Mouse (Mus musculus): ENCODE measurements around the gene Klrb1f. TPM values are rescaled to one million over a fixed set of nuclear protein-coding genes. Genes with fewer than 3 reads are reported as not detected.
"Not testable (repeated sequence)": the region's sequence is repeated elsewhere in the genome, so short reads cannot be mapped to it uniquely, and the experiment has no call there.

Gene Klrb1f
- total and polyA plus RNA-seq, 2 experiments from 2014 or later, result 0.23 TPM; not detected in 1

- no peaks in the 10 kb centered on the region for H3K4me1 ChIP-seq (ENCODE audit: control insufficient read depth, insufficient read depth)
- ATAC-seq (ENCODE audit: insufficient read depth, low read depth), result no peak
Observed at GRCm38 (mm10) chr6:129066530-129066929, 20.8 kb downstream of the Klrb1f start.

DNA sequence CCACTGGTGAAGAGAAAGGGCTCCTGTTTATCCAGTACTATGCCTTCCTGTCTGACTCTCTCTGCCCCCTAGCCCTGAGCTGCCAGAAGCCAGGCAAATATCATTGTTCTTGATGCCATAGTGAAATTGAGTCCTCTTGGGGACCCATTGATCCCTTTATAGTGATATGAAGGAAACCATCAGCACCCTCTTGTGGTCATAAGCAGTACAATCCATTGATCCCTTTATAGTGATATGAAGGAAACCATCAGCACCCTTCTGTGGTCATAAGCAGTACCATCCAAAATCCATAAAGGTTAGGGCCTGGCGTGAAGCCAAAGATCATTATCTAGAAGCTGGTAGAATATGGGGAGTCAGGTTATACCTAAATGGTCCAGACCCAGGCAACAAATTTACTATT is 21.3 kb downstream of the Klrb1f start:
- peaks cover 6% of the 10 kb centered on the region; the same call in 1 of the 2 replicates for H3K9me3 ChIP-seq (replicated peaks; ENCODE audit: control insufficient read depth, low read length)
- no peak overlapping the region for H3K9ac ChIP-seq (replicated peaks; ENCODE audit: low read depth, low read length)
- no peak overlapping the region for H3K4me3 ChIP-seq (ENCODE audit: low read depth, low read length)
- no peak; the same call in 1 of the 2 replicates for ATAC-seq (ENCODE audit: insufficient read depth, low read depth)
- DNase-seq (ENCODE audit: low spot score), result no peak
- no peak overlapping the region for H3K27ac ChIP-seq (ENCODE audit: low read depth)
- no peaks in the 10 kb centered on the region for H3K27me3 ChIP-seq (ENCODE audit: control insufficient read depth, insufficient read depth, low read length)
- WGBS, result 26% methylated on average over 1 of the region's 1 CpGs
- H3K36me3 ChIP-seq (replicated peaks; ENCODE audit: control insufficient read depth, insufficient read depth, low read length), result no peaks in the 10 kb centered on the region
- no peak overlapping the region for H3K4me2 ChIP-seq (ENCODE audit: low read depth, low read length)
- no peak for TF ChIP-seq EP300 (IDR thresholded peaks at IDR 0.05; ENCODE audit: low read depth)
- peak; percentile 50 for TF ChIP-seq CTCF (IDR thresholded peaks at IDR 0.05; ENCODE audit: low read depth)
- H3K4me1 ChIP-seq (ENCODE audit: control insufficient read depth, insufficient read depth), result no peaks in the 10 kb centered on the region

More at GRCm38 (mm10) chr6:129066530-129066929, 20.8 kb downstream of the Klrb1f start:
- Histone ChIP-seq H3K4me3 (ENCODE audit: low read depth, low read length) (no peak overlapping the region), H3K4me2 (ENCODE audit: low read depth, low read length) (no peak overlapping the region), H3K9ac (replicated peaks; ENCODE audit: low read depth, low read length) (no peak overlapping the region), H3K9me3 (replicated peaks; ENCODE audit: control insufficient read depth, low read length) (peaks cover 5% of the 10 kb centered on the region; the same call in 1 of the 2 replicates), H3K27ac (ENCODE audit: low read depth) (no peak overlapping the region), H3K36me3 (replicated peaks; ENCODE audit: control insufficient read depth, insufficient read depth, low read length) (no peaks in the 10 kb centered on the region), H3K27me3 (ENCODE audit: control insufficient read depth, insufficient read depth, low read length) (no peaks in the 10 kb centered on the region)
- TF ChIP-seq EP300 (IDR thresholded peaks at IDR 0.05; ENCODE audit: low read depth), result no peak
- TF ChIP-seq CTCF (IDR thresholded peaks at IDR 0.05; ENCODE audit: low read depth), result no peak
- no peak for DNase-seq (ENCODE audit: low spot score)

DNA sequence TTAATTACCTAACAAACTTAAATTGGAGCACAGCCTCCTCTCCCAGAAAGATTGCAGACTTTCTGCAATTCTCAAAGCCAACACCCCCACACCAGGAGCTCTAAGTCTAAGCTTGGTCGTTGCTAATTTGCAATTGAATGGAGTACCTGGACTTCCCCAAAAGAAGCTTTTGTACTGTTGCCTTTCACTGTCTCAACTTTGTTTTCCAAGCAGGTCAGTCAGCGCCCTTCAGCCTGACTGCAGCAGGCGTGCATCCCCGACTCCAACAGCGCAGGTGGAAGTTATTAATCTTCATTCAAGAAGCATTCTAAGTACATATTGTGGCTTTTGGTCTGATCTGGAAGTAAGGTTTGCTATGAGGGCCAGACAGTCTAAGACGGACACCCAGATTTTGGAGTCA is 39.4 kb downstream of the Klrb1f start:
- H3K9ac ChIP-seq (replicated peaks; ENCODE audit: low read depth, low read length), result no peak overlapping the region
- no peak for ATAC-seq (ENCODE audit: insufficient read depth, low read depth)

GRCm38 (mm10) chr6:129086031-129086430 is 40.3 kb downstream of the Klrb1f start:
- H3K9me3 ChIP-seq (replicated peaks; ENCODE audit: control insufficient read depth, low read length); H3K27me3 ChIP-seq (ENCODE audit: control insufficient read depth, insufficient read depth, low read length); ATAC-seq (ENCODE audit: insufficient read depth, low read depth); H3K4me2 ChIP-seq (ENCODE audit: low read depth, low read length); H3K9ac ChIP-seq (replicated peaks; ENCODE audit: low read depth, low read length); H3K4me3 ChIP-seq (ENCODE audit: low read depth, low read length); H3K36me3 ChIP-seq (replicated peaks; ENCODE audit: control insufficient read depth, insufficient read depth, low read length); H3K27ac ChIP-seq (ENCODE audit: low read depth); DNase-seq (ENCODE audit: low spot score); H3K4me1 ChIP-seq (ENCODE audit: control insufficient read depth, insufficient read depth): not testable (repeated sequence)
- 77% methylated on average over 2 of the region's 2 CpGs for whole genome bisulfite sequencing

More for the DNA sequence above, 39.4 kb downstream of the Klrb1f start:
- no peak for DNase-seq (ENCODE audit: low spot score)
- H3K9me3 ChIP-seq (replicated peaks; ENCODE audit: control insufficient read depth, low read length), result no peaks in the 10 kb centered on the region
- no peaks in the 10 kb centered on the region for H3K4me1 ChIP-seq (ENCODE audit: control insufficient read depth, insufficient read depth)
- no peaks in the 10 kb centered on the region for H3K27me3 ChIP-seq (ENCODE audit: control insufficient read depth, insufficient read depth, low read length)
- H3K36me3 ChIP-seq (replicated peaks; ENCODE audit: control insufficient read depth, insufficient read depth, low read length), result no peaks in the 10 kb centered on the region
- TF ChIP-seq EP300 (IDR thresholded peaks at IDR 0.05; ENCODE audit: low read depth) (no peak), CTCF (IDR thresholded peaks at IDR 0.05; ENCODE audit: low read depth) (no peak)
- H3K4me3 ChIP-seq (ENCODE audit: low read depth, low read length), result no peak overlapping the region
- H3K4me2 ChIP-seq (ENCODE audit: low read depth, low read length), result no peak overlapping the region
- 80% methylated on average over 6 of the region's 6 CpGs for WGBS
- H3K27ac ChIP-seq (ENCODE audit: low read depth), result no peak overlapping the region

GRCm38 (mm10) chr6:129088161-129088560 is 42.5 kb downstream of the Klrb1f start:
- TF ChIP-seq CTCF (IDR thresholded peaks at IDR 0.05; ENCODE audit: low read depth) (peak; percentile 38), EP300 (IDR thresholded peaks at IDR 0.05; ENCODE audit: low read depth) (no peak)
- 66% methylated on average over 1 of the region's 1 CpGs for WGBS
- no peaks in the 10 kb centered on the region for H3K36me3 ChIP-seq (replicated peaks; ENCODE audit: control insufficient read depth, insufficient read depth, low read length)
- H3K9me3 ChIP-seq (replicated peaks; ENCODE audit: control insufficient read depth, low read length), result no peaks in the 10 kb centered on the region
- no peaks in the 10 kb centered on the region for H3K4me1 ChIP-seq (ENCODE audit: control insufficient read depth, insufficient read depth)
- no peaks in the 10 kb centered on the region for H3K27me3 ChIP-seq (ENCODE audit: control insufficient read depth, insufficient read depth, low read length)
- H3K27ac ChIP-seq (ENCODE audit: low read depth), result no peak overlapping the region
- H3K4me2 ChIP-seq (ENCODE audit: low read depth, low read length), result no peak overlapping the region
- H3K9ac ChIP-seq (replicated peaks; ENCODE audit: low read depth, low read length), result no peak overlapping the region
- no peak for DNase-seq (ENCODE audit: low spot score)
- H3K4me3 ChIP-seq (ENCODE audit: low read depth, low read length), result no peak overlapping the region
- no peak for ATAC-seq (ENCODE audit: insufficient read depth, low read depth)

DNA sequence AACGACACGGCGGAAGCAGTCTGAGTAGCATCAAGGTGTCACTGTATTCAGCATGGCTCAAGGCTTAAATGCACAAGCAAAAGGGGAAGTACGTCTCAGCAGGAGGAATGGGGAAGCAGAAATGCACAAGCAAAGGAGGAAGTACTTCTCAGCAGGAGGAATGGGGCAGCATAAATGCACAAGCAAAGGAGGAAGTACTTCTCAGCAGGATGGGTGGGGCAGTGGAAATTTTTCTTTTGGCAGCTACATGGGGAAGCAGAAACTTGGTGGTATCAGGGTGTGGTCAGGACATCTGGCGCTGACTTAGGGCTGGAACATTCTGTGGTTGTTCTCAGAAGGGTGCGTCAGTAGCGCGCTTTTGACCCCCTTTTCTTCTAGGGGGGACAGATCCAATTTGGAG is 42.9 kb downstream of the Klrb1f start:
- H3K27ac ChIP-seq (ENCODE audit: low read depth); H3K4me3 ChIP-seq (ENCODE audit: low read depth, low read length); H3K9ac ChIP-seq (replicated peaks; ENCODE audit: low read depth, low read length); DNase-seq (ENCODE audit: low spot score); H3K9me3 ChIP-seq (replicated peaks; ENCODE audit: control insufficient read depth, low read length); H3K4me2 ChIP-seq (ENCODE audit: low read depth, low read length); H3K27me3 ChIP-seq (ENCODE audit: control insufficient read depth, insufficient read depth, low read length); H3K4me1 ChIP-seq (ENCODE audit: control insufficient read depth, insufficient read depth); ATAC-seq (ENCODE audit: insufficient read depth, low read depth); H3K36me3 ChIP-seq (replicated peaks; ENCODE audit: control insufficient read depth, insufficient read depth, low read length): not testable (repeated sequence)
- 94% methylated on average over 8 of the region's 8 CpGs for WGBS

All from heart, postnatal 0 days (tissue).